Mouse (Mus musculus) heart, postnatal 4 days (tissue): ENCODE data around the gene Fas. TPM values are rescaled to one million over a fixed set of nuclear protein-coding genes. Genes with fewer than 3 reads are reported as not detected.

Experiments used
- DNase-seq: peaks from one replicate; pipeline ENCODE4 v3.0.0; 2021
- total RNA-seq, 2 experiments: library from RNA; stranded (reverse); gene quantifications; 2 replicates each; pipeline ENCODE4 v1.2.3; 2021

Gene Fas
- 1 to 10 TPM; 4.3 to 4.6 TPM for total RNA-seq

DNA sequence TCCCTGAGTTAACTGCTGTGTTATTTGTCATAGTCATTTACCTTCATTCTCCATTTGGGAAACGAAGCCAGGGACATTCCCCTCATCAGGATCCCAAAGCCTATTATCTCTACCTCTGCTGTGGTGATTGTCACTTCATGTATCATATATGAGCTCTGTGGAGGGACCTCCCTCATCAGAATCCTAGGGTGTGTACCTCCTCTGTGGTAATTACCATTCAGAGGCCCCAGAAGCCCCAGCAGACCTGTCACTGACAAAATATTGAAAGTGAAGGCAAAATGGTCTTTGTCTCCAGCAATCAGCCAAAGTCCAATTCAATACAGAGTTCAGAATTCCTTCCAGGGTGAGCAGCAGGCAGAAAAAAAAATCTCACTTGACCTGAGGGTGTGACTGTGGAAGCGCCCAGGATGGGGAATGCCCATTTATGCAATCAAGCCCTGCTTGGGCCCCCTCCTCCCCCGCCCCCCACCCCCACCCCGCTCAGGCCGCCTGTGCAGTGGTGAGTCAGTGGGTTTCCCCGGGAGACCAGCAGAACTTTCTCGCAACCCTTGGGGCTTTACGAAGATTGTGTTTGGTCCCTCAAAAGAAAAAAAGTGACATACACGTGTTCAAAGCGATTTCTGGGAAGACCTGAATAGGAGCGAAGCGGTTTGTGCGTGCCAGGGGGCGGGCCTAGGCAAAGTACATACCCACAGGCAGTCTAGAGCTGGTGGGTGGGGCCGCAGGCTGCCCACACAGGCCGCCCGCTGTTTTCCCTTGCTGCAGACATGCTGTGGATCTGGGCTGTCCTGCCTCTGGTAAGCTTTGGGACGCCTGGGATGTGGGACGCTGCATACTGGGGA, at the start of gene Fas:
Fas (plus strand) TSS at position 719 of the 842 bp plus-strand sequence.
- peak; percentile 79 for DNase-seq

DNA sequence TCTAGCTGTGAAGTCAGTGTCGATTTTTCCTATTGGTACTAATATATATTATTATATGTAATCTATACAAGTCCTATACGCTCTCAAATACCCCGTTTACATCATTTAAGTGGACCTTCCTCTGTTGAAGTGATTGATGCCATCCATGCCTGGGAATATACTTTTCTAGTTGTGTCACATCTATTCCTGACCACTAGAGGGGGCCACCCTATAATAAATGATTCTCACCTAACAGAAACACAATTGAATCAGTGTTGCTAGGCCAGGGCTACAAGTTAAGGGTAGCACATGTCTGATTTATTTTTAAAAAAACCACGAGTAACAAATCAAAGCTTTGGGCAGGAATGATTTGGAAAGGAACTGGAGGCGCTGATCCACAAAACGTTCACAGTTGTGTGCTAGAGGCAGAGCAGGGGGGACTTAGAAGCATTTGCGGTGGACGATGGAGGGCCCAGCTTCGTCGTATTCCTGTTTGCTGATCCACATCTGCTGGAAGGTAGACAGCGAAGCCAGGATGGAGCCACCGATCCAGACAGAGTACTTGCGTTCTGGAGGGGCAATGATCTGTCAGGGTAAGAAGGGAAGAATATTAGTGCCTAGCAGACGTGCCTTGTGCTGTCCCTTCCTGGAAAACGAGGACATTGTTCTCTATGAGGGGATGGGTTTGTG, 49.1 kb upstream of the Fas start:
- DNase-seq = no peak

DNA sequence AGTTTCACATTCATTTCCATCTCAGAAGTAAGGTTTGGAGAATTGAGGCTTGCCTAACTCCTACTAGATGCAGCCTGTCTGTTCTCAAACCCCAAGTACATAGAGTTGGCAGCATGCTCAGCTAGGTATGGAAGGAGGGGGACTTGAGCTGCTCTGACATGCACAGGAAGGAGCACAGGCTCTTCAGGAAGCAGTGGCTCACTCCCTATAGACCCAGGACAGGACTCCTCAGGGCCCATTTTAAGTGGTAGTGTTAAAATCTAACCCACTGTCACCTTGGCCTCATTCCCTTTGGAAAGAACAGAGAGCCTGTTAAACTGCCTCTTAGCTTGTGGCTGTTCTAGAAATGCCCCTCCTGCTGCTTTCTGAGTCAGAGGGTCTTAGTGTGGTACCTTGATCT, 47.5 kb upstream of the Fas start:
- DNase-seq = no peak

DNA sequence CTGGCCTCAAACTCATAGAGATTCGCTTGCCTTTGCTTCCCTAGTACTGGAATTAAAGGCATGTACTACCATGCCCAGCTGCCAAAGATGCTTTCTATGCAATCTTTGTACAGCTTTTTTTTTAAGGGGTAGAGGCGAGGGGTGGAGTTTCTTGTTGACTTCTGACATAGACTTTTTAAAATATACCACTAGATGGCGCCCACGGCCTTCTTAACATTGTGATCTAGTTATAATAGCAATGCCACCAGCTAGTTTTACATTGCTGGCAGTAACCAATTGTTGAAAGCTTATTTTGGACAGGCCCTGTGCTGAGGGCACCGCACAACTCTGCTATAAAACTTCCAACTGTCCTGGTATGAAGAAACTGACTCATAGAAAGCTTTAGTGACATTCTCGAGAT, 46.4 kb upstream of the Fas start:
- DNase-seq = peak; percentile 69

DNA sequence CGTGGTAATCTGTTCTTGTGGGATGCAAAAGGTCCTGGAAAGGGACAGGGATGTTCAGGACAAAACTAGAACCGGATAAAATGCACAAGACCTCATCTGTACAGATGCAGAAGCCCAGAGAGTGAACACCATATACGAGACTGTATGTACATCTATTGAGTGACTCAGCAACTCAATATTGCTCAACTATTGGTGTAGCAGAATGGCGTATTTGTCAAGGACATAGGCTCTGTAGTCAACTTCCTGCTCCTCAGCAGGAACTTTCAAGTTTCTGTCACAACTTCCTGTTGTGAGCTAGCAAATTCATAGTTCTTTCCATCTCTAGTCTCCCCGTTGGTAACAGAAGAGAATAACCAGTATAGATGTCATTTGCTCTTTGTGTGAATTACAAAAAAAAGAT, 41.9 kb upstream of the Fas start:
- DNase-seq = no peak

DNA sequence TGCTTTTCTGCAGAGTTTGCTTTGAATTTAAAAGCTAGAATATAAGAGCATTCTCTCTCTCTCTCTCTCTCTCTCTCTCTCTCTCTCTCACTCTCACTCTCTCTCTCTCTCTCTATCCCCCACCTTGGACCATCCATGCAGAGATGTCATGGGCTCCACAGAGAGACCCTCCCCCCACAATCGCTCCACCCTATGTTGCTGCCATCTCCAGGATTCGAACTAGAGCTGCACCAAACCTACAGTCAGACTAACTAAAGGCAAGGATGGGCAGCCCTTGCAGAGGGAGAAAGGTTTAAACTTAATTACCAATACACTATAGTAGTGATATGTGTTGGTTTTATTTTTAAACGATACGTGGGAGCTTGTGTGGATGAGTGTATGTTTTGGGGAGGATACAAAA, 39.8 kb upstream of the Fas start:
- no peak for DNase-seq

DNA sequence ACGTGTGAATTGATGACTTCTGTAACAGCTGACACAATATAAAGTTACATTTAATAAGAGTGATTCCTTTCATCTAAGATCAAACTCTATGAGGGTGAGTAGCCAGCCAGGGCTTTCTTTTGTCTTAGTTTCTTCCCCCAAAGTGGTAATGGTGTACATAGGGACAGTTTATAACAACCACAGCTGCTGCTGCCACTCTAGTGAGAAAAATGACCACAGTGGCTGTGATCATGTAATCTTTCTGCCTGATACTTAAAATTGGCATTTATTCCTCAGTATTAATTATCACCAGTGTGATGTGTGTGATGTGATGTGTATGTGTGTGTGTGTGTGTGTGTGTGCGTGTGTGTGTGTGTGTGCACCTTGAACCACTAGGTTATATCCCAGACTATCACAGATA, 38.6 kb upstream of the Fas start:
- DNase-seq = no peak

DNA sequence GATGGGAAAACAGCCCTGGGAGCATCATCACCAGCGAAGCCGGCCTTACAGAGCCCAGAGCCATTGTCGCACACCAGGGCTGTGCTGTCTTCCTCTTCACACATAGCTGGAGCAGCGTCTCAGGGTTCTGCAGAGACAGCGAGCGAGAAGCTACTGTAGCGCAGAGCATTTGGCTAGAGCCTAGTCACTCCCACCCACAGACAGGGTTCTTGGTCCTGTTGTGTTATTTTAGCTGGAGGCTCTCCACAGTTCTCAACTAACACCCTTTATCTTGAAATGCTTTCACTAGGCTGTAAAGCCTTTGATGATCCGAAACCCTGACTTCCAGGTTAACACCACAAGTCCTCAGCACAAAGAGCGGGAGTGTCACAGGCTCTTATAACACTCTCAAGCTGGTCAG, 38.0 kb upstream of the Fas start:
- DNase-seq = no peak

DNA sequence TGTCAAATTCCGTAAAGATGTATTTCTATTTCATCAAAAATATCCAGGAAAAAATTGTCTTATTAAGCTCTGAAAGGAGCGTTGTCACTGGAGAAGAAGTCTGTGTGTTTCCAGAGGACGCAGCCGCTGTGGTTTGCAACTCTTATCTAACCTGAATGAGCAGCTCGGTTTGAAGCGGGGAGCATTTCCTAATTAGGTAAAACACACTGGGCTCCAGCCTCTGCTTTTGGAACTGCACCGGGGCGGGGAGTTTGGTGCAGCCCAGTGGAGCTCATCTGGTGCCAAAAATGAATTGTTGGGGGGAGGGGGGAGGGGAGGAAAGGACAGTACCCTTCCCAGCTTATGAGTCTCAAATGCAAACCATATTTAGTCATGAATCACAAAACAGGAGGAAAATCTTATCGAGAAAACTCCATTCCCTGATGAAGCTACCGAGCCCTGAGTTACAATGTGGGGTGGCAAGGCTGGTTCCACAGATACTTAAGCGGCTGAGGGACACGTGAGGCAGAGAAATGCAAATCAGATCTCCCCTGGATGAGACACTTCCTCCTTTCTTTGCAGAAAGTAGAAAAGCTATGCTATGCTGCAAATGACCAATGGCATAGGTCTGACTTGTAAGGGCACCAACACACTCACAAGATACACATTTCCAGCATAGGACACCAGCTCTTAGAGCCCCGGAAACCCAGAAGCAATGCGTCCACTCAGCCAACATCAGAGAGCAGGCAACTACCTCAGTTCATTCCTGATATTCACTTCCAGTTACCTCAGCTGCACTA, 36.2 kb upstream of the Fas start:
- DNase-seq = peak; percentile 64

DNA sequence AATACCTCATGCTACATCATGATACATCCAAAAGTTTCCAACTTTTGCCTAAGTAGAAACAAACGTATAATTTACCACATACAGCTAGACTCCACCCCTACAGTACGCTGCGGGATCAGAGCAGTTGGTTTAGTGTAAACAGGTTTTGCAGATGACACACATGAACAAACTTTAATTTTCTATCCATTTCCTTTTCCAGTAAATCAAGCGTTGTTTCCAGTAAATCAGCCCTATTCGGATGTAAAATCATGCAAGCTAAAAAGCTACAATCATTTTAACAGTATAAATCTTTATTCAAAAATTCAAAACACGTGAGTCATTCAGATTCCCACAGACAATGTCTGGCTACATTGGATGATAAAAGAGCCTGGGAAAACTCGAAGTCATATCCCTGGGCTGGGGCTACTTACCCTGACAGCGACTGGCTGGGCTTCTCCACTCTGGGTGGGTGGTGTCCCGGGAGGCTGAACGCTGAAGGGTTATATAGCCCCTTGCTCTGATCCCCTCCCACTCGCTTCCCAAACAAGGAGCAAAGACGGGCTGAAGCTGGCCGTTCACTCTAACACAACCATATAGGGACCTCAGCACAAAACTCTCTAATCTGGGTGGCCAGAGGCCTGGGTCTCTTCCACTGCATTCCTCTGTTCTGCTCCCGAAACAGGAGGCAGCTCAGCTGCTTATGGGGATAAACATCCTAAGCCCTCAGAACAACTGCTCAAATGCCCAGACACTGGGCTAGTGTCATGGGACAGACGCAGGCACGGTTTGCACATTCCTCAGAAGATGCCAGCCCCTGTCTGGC, 35.4 kb upstream of the Fas start, which contains the start of gene Acta2:
Acta2 (minus strand) TSS at position 711 of the 802 bp plus-strand sequence.
- peak; percentile 83 for DNase-seq

DNA sequence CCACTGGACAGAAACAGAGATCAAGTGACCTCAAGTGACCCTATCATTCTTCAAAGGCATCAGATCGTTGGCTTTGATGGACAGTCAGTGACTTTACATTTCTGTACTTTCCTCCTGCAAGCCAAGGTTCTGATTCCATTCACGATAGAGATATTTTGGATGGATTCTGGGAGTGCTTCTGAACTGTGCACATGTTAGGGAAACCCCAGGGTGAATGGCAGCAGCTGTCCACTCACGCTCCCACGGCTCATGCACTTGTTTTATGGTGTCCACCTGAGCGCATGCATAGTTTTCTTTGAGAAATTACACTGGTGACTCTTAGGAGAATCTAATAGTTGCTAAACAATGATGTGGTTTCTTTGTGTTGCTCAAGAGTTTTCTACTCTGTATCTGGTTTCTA, 34.3 kb upstream of the Fas start:
- no peak for DNase-seq

DNA sequence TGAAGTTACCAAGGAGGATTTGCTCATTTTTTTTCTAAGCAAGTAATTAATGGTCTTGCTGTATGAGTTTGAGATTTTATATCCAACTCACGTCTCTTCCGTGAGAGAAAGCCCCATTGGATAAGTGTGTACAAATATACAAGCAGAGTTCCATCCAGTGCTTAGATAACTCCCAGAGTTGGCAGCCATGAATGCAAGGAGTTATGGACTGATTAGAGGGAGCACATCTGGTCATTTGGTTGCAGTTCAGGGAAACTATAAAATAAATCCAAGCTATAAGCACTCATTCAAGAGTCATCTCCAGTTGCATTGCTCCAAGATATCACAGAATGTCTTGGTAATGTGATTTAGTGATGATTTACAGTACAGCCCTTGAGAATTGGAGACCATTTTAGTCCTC, 33.5 kb upstream of the Fas start:
- DNase-seq = no peak

DNA sequence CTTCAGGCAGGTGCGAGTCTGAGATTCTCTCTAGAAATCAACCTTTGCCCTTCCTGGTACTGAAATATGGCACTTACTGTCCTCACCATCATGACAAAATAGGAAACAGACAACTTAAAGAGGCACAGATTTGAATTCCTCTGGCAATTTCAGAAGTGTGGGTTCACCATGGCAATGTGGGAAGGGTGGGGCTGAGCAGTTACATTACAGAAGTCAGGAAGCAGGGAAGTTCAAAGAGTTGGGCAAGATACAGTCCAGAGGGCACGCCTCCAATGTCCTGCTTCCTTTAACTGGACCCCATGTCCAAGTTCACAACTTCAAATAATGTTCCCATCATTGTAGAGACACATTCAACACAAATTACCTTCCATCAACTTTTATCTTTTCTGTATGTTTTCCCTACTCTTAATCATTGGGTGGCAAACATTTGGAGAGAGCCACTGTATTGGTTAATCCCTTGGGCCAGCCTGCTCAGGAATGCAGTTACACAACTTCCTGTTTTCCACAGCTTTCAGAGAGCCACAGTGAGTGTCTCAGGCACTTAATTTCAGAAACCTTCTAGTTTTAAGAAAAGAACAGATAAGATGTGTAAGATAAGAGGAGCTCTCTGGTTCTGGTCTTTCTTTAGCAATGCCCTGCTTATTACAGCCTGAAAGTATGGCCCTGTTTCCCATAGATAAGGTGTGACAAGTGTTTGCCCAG, 28.0 kb upstream of the Fas start:
- DNase-seq = no peak

DNA sequence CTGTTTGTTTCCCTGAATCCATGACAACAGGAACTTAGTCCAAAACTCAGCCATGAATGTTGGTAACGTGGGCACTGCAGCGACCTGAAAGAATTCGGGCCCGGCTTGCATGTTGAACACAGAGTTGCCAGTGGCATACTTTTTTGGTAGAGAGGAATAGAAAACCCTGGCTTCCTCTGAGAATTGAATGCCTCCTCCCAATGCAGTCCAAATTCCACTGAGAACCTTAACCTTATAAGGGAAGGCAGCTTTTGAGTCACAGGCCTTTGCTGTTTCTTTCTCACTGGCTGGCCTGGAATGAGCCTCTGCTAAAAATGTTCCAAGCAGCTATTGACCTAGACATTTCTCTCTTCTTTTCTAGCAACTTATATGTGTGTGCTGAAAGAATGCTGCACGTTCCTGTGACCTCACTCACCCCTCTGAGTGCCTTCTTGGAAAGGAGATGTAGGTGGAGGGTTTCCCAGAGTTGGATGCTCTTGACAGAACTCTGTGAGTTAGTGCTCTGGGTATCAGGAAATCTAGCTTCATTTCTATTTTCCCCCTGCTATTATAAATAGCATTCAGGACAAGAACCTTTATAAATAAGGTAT, 24.8 kb upstream of the Fas start:
- DNase-seq = peak; percentile 42

DNA sequence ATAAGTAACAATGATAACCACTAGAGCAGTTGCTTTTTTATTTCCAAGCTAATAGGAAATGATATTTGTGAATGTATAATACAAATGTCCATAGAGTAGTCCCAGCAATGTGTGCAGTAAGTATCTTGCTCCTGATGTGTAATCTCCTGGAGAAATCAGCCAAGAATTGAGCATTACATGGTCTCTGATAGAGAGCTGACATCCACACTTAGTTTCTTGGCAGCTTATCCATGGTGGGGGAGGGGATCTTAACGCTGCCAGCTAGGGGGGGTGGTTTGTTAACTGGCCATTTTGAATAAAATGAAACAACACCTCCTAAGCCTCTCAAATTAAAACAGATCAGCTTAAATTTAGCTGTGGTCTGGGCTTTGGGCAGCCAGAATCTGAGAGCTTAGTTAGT, 21.5 kb upstream of the Fas start:
- DNase-seq = no peak

DNA sequence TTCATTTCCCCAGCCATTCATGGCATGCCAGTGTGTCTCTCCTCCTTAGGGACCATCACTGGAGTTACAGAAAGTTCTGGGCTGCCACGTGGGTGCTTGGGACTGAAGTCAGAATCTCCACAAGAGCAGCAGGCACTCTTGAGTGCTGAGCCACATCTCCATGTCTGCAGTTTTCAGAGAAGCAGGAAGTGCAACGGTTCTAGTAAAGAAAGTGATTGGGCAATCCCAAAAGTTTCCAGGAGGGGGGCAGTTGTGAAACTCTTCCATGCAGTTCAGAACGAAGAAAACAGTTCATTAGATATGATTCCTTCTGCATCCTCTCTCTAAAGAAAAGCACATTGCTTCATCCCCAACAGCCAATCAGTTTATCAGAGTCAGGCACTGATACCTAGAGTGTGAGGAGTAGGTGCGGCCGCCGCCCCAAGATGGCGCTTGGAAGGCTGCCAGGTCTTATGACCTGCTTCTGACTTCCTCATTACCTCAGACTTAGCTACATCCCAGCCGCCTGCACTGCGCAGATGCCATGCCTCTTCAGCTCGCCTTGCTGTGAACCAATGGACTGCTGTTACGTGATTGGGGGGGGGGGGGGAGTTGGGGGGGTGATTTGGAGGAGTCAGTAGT, 20.2 kb upstream of the Fas start:
- DNase-seq = peak; percentile 37

DNA sequence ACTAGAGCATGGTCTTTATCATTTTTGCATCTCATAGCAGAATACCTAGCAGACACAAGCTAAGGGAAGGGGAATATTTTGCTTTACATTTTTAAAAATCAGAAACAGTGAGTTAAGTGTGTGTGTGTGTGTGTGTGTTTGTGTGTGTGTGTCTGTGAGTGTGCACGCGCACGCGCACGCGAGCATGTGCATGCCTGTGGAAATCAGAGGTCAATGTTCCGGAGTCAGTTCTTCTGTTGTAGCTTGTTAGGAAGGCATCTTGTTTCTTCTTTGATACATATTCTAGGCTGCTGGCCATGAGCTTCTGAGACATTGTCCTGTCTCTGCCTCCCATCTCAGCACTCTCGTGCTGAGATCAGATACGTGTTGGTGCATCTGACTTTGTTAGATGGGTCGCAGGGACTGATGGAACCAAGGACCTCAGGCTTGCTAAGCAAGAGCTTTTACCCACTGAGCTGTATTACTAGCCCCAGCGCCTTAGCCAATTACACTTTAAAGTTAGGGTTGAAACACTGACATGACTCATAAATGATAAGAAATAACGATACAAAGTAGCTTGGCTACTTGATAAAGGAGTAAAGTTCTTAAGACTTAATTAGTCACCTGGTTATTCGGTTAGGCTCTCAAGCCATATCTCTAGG, 19.5 kb upstream of the Fas start:
- DNase-seq = no peak

DNA sequence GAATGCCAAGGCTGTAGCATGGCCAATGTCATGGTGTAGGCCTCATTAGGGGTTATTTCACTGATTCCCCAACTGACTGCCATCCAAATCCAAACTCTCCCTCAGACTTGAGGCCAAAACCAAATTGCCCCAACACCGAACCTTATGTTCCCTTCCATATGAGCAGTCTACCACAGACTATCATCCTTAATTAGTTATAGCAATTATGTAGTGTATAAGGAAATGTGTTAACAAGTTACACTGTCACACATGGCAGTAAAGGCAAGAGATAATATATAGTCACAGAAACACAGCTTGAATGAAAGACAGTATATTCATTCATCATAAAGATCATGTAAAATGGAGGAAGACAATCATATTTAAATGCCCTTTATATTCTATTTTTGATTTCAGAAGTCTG, 17.4 kb upstream of the Fas start:
- no peak for DNase-seq

DNA sequence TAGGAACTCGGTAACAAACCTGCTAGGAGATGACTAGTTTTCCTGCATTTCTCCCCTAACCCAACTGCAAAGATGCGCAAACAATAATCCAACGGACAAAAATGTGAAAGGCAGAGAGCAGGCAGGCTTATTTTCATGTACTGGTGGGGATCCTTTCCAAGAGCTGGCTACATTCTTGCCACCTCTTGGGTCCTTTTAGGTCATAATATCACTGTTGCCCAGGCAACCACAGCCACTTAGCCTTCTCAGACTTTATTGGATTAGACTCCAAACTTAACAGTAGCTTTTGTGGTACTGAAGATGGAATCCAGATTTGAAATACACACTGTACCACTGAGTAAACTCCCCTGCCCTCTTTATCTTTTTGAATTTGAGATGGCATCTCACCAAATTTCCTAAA, 12.4 kb upstream of the Fas start:
- DNase-seq = no peak

DNA sequence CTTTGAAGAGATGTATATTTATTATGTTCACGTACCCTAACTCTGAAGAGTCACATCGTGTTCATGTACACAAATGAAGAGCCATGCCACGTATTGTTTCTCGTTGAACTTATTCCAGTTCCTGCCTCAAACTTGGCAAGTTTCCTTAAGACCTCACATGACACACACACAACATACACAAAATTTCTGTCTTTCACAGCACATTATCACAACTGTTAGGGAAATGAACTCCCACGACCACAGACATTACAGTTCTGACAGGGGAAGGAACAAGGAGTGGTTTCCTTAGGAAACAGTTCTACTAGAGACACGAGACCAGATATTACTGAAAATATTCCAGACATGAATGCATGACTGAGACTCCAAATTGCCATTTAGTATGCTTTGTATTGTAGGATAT, 6.9 kb upstream of the Fas start:
- no peak for DNase-seq
